Mouse (Mus musculus) lung, embryonic 16.5 days (tissue): ENCODE data around the gene C130079G13Rik. TPM values are rescaled to one million over a fixed set of nuclear protein-coding genes. Genes with fewer than 3 reads are reported as not detected.

Experiments
- polyA plus RNA-seq: library from polyadenylated mRNA; unstranded; fragments of >200 nt; fragmentation: Nextera tagmentation; extraction: Ambion mirVana; gene quantifications from 2 replicates; pipeline ENCODE4 v1.2.1, GENCODE M21; 2015

Gene C130079G13Rik
- polyA plus RNA-seq, 1 experiment from 2014 or later, result not detected

Other genes starting within 250 kb of the C130079G13Rik start
- gene Gm5538, start 195.4 kb upstream of the C130079G13Rik start, polyA plus RNA-seq, result not detected in 2 replicates
- gene Gm8298, start 64.2 kb upstream of the C130079G13Rik start, polyA plus RNA-seq, result not detected in 2 replicates
- gene Aadacl2, start 81.5 kb downstream of the C130079G13Rik start, polyA plus RNA-seq, result not detected in 2 replicates
- gene Aadac, start 100.5 kb downstream of the C130079G13Rik start, polyA plus RNA-seq, result 0.93 and 4.9 TPM in 2 replicates
- not detected in 2 replicates for gene Sucnr1, start 156.7 kb downstream of the C130079G13Rik start, polyA plus RNA-seq